Mouse (Mus musculus): ENCODE measurements around the gene Gm15517. TPM values are rescaled to one million over a fixed set of nuclear protein-coding genes. Genes with fewer than 3 reads are reported as not detected.

The Gm15517 gene
- total RNA-seq, 2 experiments from 2014 or later, result not detected

DNA sequence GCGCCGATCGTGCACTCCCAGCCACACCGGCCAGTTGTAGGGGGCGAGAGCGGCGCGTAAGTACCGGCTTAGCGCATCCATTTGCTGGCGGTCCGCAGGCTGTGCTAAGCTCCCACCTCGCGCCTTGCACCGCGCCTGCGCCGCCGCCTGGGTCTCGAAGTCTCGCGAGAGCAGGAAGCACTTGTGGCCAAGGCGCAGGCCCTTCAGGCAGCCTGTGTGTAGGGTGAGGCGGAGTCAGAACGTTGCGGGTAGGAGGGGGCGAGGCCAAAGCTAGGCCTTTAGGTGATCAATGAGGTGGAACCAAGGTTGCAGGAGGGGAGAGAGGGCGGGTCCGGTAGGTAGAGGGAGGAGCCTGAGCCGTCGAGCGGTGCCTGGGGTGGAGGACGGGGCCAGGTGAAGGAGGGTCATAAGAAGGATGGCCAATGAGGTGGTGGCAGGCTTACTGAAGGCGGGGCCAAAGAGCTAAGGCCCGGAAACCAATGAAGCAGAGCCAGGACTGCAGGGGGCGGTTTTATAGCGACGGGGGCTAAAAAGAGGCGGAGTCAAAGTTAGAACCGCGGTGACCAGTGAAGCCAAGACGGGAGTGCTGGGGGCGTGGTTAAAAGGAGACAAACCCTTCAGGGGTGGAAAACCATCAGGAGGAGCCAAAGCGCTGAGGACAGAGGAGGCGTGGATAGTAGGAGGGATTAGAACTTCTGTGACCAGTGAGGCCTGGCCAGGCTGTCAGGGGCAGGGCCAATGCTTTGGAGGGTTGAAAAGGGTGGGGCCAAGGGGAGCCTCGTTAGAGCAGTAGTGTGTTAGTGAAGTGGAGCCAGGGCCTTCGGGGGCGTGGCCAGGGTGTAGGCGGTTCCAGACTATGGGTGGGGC is 43.8 kb downstream of the Gm15517 start:
- DNase-seq (ENCODE audit: low spot score in 2 of 2), result peak; percentile 98 to 99
- intact Hi-C loops (cut with DNase I), result no loop called here

GRCm38 (mm10) chr7:44305686-44306085 is 44.4 kb downstream of the Gm15517 start:
- intact Hi-C loops (cut with DNase I), result no loop called here
- DNase-seq (ENCODE audit: low spot score in 2 of 2), result no peak

- intact Hi-C loops (cut with DNase I), result no loop called here
- peak in 1 of 2 experiments; percentile 5 for DNase-seq (ENCODE audit: low spot score in 2 of 2)
Measured at GRCm38 (mm10) chr7:44306516-44307240, 45.4 kb downstream of the Gm15517 start, which contains the start of gene Clec11a. Clec11a (minus strand) TSS chr7:44306902.

DNA sequence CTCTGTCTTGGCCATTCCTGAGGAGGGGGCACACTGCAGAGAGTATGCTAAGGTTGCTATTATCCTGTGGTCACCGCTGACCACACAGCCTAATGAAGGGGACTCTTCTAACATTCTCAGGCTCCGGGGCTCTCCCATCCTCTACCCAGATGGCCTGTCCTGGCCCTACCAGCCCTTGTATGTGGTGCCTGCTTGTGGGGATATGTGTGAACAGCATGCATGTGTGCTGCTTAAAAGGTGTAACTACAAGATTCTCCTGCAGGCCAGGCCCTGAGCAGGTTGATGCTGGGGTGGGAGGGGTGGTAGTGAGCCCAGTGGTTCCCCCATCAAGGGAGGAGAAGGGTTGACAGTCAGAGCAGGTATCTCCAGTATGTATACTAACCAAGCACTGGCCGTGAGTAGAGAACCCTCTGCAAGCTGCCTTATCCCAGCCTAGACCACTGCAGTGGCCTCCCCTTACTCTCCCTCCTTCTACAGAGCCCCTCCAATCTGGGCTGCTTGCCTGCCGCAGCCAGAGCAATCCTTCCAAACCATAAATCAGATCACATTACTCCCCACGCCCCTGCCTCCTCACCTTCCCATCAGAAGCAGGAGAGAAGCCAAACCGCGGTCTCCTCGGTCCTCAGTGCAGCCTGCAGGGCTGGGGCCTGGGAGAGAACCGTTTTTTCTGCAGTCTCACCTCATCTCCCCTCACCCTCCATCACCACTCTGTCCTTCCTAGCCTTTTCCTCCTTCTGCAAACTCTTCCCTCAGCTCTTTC is 46.2 kb downstream of the Gm15517 start:
- intact Hi-C loops (cut with DNase I), result no loop called here
- DNase-seq (ENCODE audit: low spot score in 2 of 2), result peak in 1 of 2 experiments; percentile 6

DNA sequence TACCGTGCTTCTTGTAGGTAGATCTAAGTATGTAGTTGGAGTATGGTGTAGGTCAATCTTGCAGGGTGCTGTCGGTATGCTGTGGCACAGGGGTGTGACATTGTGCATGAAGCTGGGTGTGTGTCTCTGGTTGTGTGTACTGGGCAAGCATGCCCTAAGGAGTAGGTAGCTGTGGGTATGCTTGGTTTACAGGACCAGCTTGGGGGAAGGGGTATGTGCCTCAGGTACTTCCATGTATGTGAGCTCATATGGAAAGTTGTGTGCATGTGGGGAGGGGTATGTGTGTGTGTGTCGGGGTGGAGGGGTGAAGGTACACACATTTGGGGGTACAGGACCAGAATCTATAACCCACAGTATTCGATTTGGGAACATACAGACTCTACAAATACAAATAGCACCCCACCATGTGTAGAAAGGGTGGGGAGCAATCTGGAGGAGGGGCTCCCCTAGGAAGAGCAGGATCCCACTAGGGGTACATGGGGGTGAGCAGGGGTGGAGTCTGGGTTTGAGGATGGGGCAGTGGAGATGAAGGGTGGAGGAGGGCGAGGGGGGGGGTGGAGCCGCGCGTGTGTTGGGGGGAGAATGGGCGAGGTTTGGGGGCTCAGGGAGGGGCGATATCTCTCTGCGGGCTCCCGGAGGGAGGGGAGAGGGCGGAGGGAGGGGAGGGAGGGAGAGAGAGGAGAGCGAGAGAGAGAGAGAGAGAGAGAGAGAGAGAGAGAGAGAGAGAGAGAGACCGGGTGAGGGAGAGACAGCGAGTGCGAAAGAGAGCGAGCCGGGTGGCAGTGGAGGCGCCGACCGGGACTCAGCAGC is 48.4 kb downstream of the Gm15517 start, which contains the start of gene Shank1:
Gene Shank1, plus strand, starts transcription at position 779 of the 810 bp plus-strand sequence.
- peak in 1 of 2 experiments; percentile 9 for DNase-seq (ENCODE audit: low spot score in 2 of 2)
- intact Hi-C loops (cut with DNase I), result loop anchor here (2.0 to 5.0 kb wide), 3 partner anchors 27 to 43 kb away; no protein-coding TSS in a partner anchor

GRCm38 (mm10) chr7:44310285-44310877 is 49.1 kb downstream of the Gm15517 start:
- intact Hi-C loops (cut with DNase I), result loop anchor here (2.0 to 5.0 kb wide), 3 partner anchors 26 to 43 kb away; no protein-coding TSS in a partner anchor
- peak in 1 of 2 experiments; percentile 16 for DNase-seq (ENCODE audit: low spot score in 2 of 2)

DNA sequence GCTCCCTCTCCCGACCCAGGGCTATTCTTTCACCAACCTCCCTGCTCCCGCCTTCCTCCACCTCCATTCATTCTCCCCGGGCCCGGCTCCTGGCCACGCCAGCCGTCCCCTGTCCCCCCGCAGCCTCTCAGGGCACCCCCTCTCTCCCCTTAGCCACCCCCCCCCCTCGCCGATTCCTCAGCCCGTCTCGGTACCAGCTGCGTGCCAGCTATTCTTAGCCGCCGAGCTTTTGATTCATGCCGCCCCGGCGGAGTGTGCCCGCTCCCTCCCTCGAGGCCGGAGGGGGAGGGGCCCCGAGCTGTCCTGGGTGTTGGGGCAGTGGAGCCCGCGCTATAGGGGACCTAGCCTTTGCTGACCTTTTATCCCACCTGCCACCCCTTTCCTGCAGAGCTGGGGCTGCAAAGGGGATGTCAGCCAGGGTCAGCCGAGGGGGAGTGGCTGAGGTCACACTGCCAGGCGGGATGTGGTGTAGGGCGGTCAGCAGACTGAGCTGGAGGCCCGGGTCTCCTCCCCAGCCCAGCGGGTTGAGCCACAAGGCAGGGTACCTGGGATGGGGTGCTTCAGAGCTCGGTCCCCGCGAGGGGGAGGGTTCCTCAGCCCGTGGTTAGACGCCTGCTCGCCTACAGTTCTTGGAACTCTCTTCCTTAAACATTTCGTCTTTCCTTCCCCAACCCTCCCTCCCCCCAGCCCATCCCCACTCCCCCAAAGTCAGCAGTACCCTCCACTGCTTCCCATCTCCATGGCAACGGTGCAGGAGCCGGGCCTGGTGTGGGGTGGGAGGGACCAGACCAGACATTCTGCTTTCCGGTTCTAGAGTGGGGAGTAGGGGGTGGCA is 49.8 kb downstream of the Gm15517 start:
- intact Hi-C loops (cut with DNase I), result loop anchor here (2.0 to 5.0 kb wide), 3 partner anchors 26 to 44 kb away; no protein-coding TSS in a partner anchor
- peak; percentile 81 for DNase-seq (ENCODE audit: low spot score in 2 of 2)

Other genes with a start within 250 kb of the Gm15517 start
- not detected for gene Klk1b26, start 249.3 kb upstream of the Gm15517 start, total RNA-seq (2021)
- gene Klk1b27, start 209.2 kb upstream of the Gm15517 start, total RNA-seq (2021), result not detected
- gene Klk1b21, start 159.1 kb upstream of the Gm15517 start, total RNA-seq (2021), result not detected
- gene Klk1b22, start 148.8 kb upstream of the Gm15517 start, total RNA-seq (2021), result not detected
- gene Klk1b16, start 124.7 kb upstream of the Gm15517 start, total RNA-seq (2021), result not detected
- not detected for gene Klk1b24, start 73.2 kb upstream of the Gm15517 start, total RNA-seq (2021)
- gene Klk1b3, start 63.3 kb upstream of the Gm15517 start, total RNA-seq (2021), result not detected
- gene Klk1b4, start 54.0 kb upstream of the Gm15517 start, total RNA-seq (2021), result not detected
- not detected for gene Klk1b5, start 45.5 kb upstream of the Gm15517 start, total RNA-seq (2021)
- gene Klk1, start 36.1 kb upstream of the Gm15517 start, total RNA-seq (2021), result not detected
- gene Gm36864, start 25.3 kb upstream of the Gm15517 start, total RNA-seq (2021), result not detected
- gene 1700028J19Rik, start 14.8 kb upstream of the Gm15517 start, total RNA-seq (2021), result 1 to 10 TPM; 1.4 to 2.1 TPM
- 10 to 100 TPM; 70.3 to 70.5 TPM for gene 2410002F23Rik, start 14.7 kb upstream of the Gm15517 start, total RNA-seq (2021)
- gene Acp4, start 4.1 kb upstream of the Gm15517 start, total RNA-seq (2021), result not detected
- 1 to 10 TPM; 3.9 to 4.0 TPM for gene Clec11a, start 45.5 kb downstream of the Gm15517 start, total RNA-seq (2021)
- 100 to 1,000 TPM; 586 to 632 TPM for gene Shank1, start 48.8 kb downstream of the Gm15517 start, total RNA-seq (2021)
- 10 to 100 TPM; 58.3 to 70.5 TPM for gene Syt3, start 122.7 kb downstream of the Gm15517 start, total RNA-seq (2021)
- gene 1700008O03Rik, start 124.4 kb downstream of the Gm15517 start, total RNA-seq (2021), result 1 to 10 TPM; 2.0 to 2.1 TPM
- gene Lrrc4b, start 167.6 kb downstream of the Gm15517 start, total RNA-seq (2021), result 100 to 1,000 TPM; 282 to 313 TPM
- gene Aspdh, start 203.9 kb downstream of the Gm15517 start, total RNA-seq (2021), result 10 to 100 TPM in 1 of 2 experiments, 1 to 10 TPM in 1; 6.8 to 10.4 TPM
- gene Josd2, start 206.5 kb downstream of the Gm15517 start, total RNA-seq (2021), result 10 to 100 TPM; 76.5 to 77.6 TPM
- 100 to 1,000 TPM; 169 to 185 TPM for gene Emc10, start 235.1 kb downstream of the Gm15517 start, total RNA-seq (2021)
- gene Fam71e1, start 235.1 kb downstream of the Gm15517 start, total RNA-seq (2021), result 10 to 100 TPM; 18.9 to 20.2 TPM